Mouse (Mus musculus): ENCODE measurements around the gene Pdzd4. TPM values are rescaled to one million over a fixed set of nuclear protein-coding genes. Genes with fewer than 3 reads are reported as not detected.

Pdzd4 gene
- total and polyA plus RNA-seq, 3 experiments, result 1.1 to 1.7 (median 1.5) TPM

DNA sequence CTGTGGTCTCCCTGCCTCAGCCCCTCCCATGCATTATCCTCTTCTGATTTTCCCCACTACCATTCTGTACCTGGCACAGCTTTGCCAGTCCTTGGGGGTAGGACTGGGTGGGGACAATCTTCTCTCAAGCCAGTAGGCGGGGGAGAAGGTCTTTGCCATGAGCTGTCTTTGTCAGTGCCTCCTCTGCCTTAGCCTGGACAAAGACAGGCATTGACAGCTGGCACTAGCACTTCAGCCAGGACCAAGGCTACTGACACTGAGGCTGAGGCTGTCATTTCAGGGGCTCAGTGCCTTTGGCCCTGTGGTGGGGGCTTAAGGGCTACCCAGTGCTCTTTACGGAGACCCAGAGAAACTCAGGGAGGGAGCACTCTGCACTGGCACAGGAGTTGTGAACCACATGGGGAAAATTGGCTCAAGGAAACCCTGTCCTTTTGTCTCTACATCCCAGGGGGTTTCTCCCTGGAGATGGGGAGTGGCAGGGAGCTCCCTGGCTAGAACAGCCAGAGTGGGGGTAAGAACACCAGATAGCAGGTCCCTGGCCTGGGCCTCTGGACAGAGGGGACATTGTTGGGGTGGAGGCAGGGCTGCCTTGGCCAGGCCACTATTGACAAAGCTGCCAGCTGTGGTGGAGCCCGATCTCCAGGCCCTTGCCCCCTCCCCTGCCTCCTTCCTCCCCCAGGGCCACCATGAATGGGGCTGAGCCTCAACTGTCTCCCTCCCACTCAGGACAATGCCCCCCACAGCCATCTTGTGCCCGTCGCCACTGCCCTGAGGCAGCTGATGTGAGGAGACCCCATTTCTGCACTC is 68.2 kb downstream of the Pdzd4 start, which contains the start of gene Plxnb3:
Gene Plxnb3 (plus strand): TSS at position 757 of the 807 bp plus-strand sequence.
- DNase-seq, result no peak
- H3K9ac ChIP-seq (ENCODE audit: low read depth, low read length), result no peak within 1 kb of the TSS
- no peak within 1 kb of the TSS for H3K4me3 ChIP-seq
- H3K36me3 ChIP-seq (ENCODE audit: control insufficient read depth, insufficient read depth, low read length), result no peaks in the 10 kb centered on the region
- 78% methylated on average over 5 of the region's 5 CpGs for WGBS
- no peak for TF ChIP-seq EP300 (IDR thresholded peaks at IDR 0.05; ENCODE audit: insufficient read depth, low read depth, low read length)
- no peak for TF ChIP-seq CTCF (IDR thresholded peaks at IDR 0.05)
- no peaks in the 10 kb centered on the region for H3K79me2 ChIP-seq (replicated peaks; ENCODE audit: control insufficient read depth, insufficient read depth, low read length)
- H3K27me3 ChIP-seq (ENCODE audit: control insufficient read depth, insufficient read depth, low read length), result no peaks in the 10 kb centered on the region
- H3K27ac ChIP-seq, result no peak within 1 kb of the TSS
- peaks cover 4% of the 10 kb centered on the region; the same call in 1 of the 2 replicates for H3K4me1 ChIP-seq (ENCODE audit: control insufficient read depth, insufficient read depth, low read length)
- intact Hi-C loops (cut with DNase I), result no loop called here

DNA sequence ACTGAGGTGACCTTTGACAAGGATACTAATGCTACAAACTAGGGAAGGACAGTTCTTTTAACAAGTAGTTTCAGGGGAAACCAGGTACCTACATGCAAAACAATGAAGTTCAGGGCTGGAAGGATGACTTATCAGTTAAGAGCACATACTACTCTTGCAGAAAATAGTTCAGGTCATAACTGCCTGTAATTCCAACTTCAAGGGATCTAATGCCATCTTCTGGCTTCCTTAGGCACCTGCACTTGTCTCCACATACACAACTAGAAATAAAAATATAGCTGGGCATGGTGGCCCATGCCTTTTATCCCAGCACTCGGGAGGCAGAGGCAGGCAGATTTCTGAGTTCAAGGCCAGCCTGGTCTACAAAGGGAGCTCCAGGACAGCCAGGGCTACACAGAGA is 75.8 kb downstream of the Pdzd4 start:
- Histone ChIP-seq H3K27me3 (ENCODE audit: control insufficient read depth, insufficient read depth, low read length) (no peaks in the 10 kb centered on the region), H3K4me1 (ENCODE audit: control insufficient read depth, insufficient read depth, low read length) (no peaks in the 10 kb centered on the region), H3K36me3 (ENCODE audit: control insufficient read depth, insufficient read depth, low read length) (no peaks in the 10 kb centered on the region), H3K4me3 (no peak overlapping the region), H3K9ac (ENCODE audit: low read depth, low read length) (no peak overlapping the region), H3K79me2 (replicated peaks; ENCODE audit: control insufficient read depth, insufficient read depth, low read length) (no peaks in the 10 kb centered on the region), H3K27ac (no peak overlapping the region)
- 82% methylated on average over 1 of the region's 1 CpGs for WGBS
- TF ChIP-seq EP300 (IDR thresholded peaks at IDR 0.05; ENCODE audit: insufficient read depth, low read depth, low read length), result no peak
- peak; percentile 39 for TF ChIP-seq CTCF (IDR thresholded peaks at IDR 0.05)
- TF ChIP-seq POLR2A (IDR thresholded peaks at IDR 0.05; ENCODE audit: insufficient read depth, low read depth, low read length), result no peak
- DNase-seq, result no peak
- intact Hi-C loops (cut with DNase I), result no loop called here

DNA sequence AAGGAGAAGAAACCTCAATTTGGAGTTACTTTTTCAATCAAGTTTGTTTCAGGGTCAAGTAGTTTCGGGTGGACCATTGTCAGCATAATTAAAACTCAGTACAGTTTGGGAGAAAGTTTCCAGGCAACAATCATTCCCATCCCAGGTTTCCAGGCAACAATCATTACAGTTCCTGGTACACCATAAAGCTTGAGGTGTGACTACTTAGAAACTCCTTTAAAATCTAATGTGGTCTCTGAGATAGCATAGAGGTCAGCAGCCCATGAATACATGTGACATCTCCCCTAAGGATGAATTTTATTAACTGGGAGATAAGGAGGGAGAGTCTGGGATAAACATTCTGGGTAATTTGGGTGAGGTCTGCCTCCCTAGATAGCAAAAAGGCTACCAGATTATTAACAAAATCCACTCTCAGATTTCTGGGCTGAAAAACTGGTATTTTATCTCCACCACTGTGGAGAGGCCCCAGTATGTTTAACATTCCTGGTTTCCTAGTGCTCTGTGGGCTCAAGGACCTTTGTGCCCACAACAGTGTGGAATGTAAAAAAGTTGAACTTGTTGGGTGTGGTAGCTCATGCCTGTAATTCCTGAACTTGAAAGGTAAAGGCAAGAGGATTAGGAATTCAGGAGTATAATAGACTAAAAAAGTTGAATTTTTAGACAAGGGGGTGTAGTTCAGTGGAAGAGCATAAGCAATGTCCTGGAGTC is 79.8 kb downstream of the Pdzd4 start:
- no peaks in the 10 kb centered on the region for H3K36me3 ChIP-seq (ENCODE audit: control insufficient read depth, insufficient read depth, low read length)
- intact Hi-C loops (cut with DNase I), result no loop called here
- H3K27me3 ChIP-seq (ENCODE audit: control insufficient read depth, insufficient read depth, low read length), result no peaks in the 10 kb centered on the region
- H3K4me1 ChIP-seq (ENCODE audit: control insufficient read depth, insufficient read depth, low read length), result no peaks in the 10 kb centered on the region
- H3K79me2 ChIP-seq (replicated peaks; ENCODE audit: control insufficient read depth, insufficient read depth, low read length), result no peaks in the 10 kb centered on the region
- DNase-seq, result no peak
- 56% methylated on average over 1 of the region's 1 CpGs for WGBS
- no peak for TF ChIP-seq EP300 (IDR thresholded peaks at IDR 0.05; ENCODE audit: insufficient read depth, low read depth, low read length)
- TF ChIP-seq CTCF (IDR thresholded peaks at IDR 0.05), result no peak
- TF ChIP-seq POLR2A (IDR thresholded peaks at IDR 0.05; ENCODE audit: insufficient read depth, low read depth, low read length), result no peak
- no peak overlapping the region for H3K9ac ChIP-seq (ENCODE audit: low read depth, low read length)
- H3K27ac ChIP-seq, result no peak overlapping the region
- no peak overlapping the region for H3K4me3 ChIP-seq

Other genes starting within 250 kb of the Pdzd4 start
- gene Dusp9, start 185.6 kb downstream of the Pdzd4 start, total RNA-seq (2021), result not detected
- gene Dusp9, start 185.6 kb downstream of the Pdzd4 start, polyA plus RNA-seq (2012; rRNA removed), result 0.04 TPM in 1 of 2 replicates, not detected in the other
- 1 to 10 TPM; 6.5 to 8.0 TPM for gene Pnck, start 164.9 kb downstream of the Pdzd4 start, total RNA-seq (2021)
- gene Pnck, start 164.9 kb downstream of the Pdzd4 start, polyA plus RNA-seq (2012; rRNA removed), result 15.8 and 20.4 TPM in 2 replicates
- 100 to 1,000 TPM; 155 to 179 TPM for gene Slc6a8, start 151.8 kb downstream of the Pdzd4 start, total RNA-seq (2021)
- 155 and 205 TPM in 2 replicates for gene Slc6a8, start 151.8 kb downstream of the Pdzd4 start, polyA plus RNA-seq (2012; rRNA removed)
- 10 to 100 TPM; 71.8 to 79.5 TPM for gene Bcap31, start 108.8 kb downstream of the Pdzd4 start, total RNA-seq (2021)
- gene Bcap31, start 108.8 kb downstream of the Pdzd4 start, polyA plus RNA-seq (2012; rRNA removed), result 43.1 and 70.9 TPM in 2 replicates
- 10 to 100 TPM; 25.4 to 29.7 TPM for gene Abcd1, start 108.4 kb downstream of the Pdzd4 start, total RNA-seq (2021)
- 32.9 and 35.3 TPM in 2 replicates for gene Abcd1, start 108.4 kb downstream of the Pdzd4 start, polyA plus RNA-seq (2012; rRNA removed)
- gene Plxnb3, start 67.9 kb downstream of the Pdzd4 start, total RNA-seq (2021), result 1 to 10 TPM; 1.0 to 2.0 TPM
- gene Plxnb3, start 67.9 kb downstream of the Pdzd4 start, polyA plus RNA-seq (2012; rRNA removed), result 4.5 and 4.7 TPM in 2 replicates
- 10 to 100 TPM; 26.1 to 29.9 TPM for gene Srpk3, start 50.6 kb downstream of the Pdzd4 start, total RNA-seq (2021)
- gene Srpk3, start 50.6 kb downstream of the Pdzd4 start, polyA plus RNA-seq (2012; rRNA removed), result 64.2 and 76.7 TPM in 2 replicates
- gene Idh3g, start 38.1 kb downstream of the Pdzd4 start, total RNA-seq (2021), result 100 to 1,000 TPM; 573 to 710 TPM
- 1,208 and 1,962 TPM in 2 replicates for gene Idh3g, start 38.1 kb downstream of the Pdzd4 start, polyA plus RNA-seq (2012; rRNA removed)
- 10 to 100 TPM; 78.1 to 81.8 TPM for gene Ssr4, start 37.9 kb downstream of the Pdzd4 start, total RNA-seq (2021)
- gene Ssr4, start 37.9 kb downstream of the Pdzd4 start, polyA plus RNA-seq (2012; rRNA removed), result 116 and 124 TPM in 2 replicates
- gene Avpr2, start 67.1 kb upstream of the Pdzd4 start, total RNA-seq (2021), result not detected
- gene Avpr2, start 67.1 kb upstream of the Pdzd4 start, polyA plus RNA-seq (2012; rRNA removed), result not detected in 2 replicates
- gene L1cam, start 71.1 kb upstream of the Pdzd4 start, total RNA-seq (2021), result 1 to 10 TPM; 2.1 to 3.7 TPM
- 2.9 and 3.3 TPM in 2 replicates for gene L1cam, start 71.1 kb upstream of the Pdzd4 start, polyA plus RNA-seq (2012; rRNA removed)
- 1 to 10 TPM; 1.5 to 1.8 TPM for gene Arhgap4, start 96.9 kb upstream of the Pdzd4 start, total RNA-seq (2021)
- 5.7 and 7.7 TPM in 2 replicates for gene Arhgap4, start 96.9 kb upstream of the Pdzd4 start, polyA plus RNA-seq (2012; rRNA removed)
- gene Naa10, start 97.0 kb upstream of the Pdzd4 start, total RNA-seq (2021), result 10 to 100 TPM; 50.2 to 63.7 TPM
- 57.2 and 64.5 TPM in 2 replicates for gene Naa10, start 97.0 kb upstream of the Pdzd4 start, polyA plus RNA-seq (2012; rRNA removed)
- 1 to 10 TPM; 3.7 to 7.1 TPM for gene Renbp, start 105.9 kb upstream of the Pdzd4 start, total RNA-seq (2021)
- gene Renbp, start 105.9 kb upstream of the Pdzd4 start, polyA plus RNA-seq (2012; rRNA removed), result 5.1 and 7.3 TPM in 2 replicates
- 10 to 100 TPM; 37.0 to 37.9 TPM for gene Hcfc1, start 141.4 kb upstream of the Pdzd4 start, total RNA-seq (2021)
- gene Hcfc1, start 141.4 kb upstream of the Pdzd4 start, polyA plus RNA-seq (2012; rRNA removed), result 26.3 and 27.6 TPM in 2 replicates
- 10 to 100 TPM; 56.7 to 58.0 TPM for gene Irak1, start 198.9 kb upstream of the Pdzd4 start, total RNA-seq (2021)
- gene Irak1, start 198.9 kb upstream of the Pdzd4 start, polyA plus RNA-seq (2012; rRNA removed), result 112 and 128 TPM in 2 replicates

Data from heart, adult 2 months (tissue).